Mouse (Mus musculus) cerebellum, postnatal 10 days (tissue): ENCODE results near the gene Selenoi.
"Not testable (repeated sequence)": the region's sequence is repeated elsewhere in the genome, so short reads cannot be mapped to it uniquely, and the experiment has no call there.

ENCODE experiments used
- DNase-seq, 2 experiments: peaks; one replicate each; pipeline ENCODE4 v3.0.0; 2021; ENCODE audit warnings: mixed read lengths in 2 of 2

Selenoi gene

GRCm38 (mm10) chr5:30232271-30232971 lies at the start of gene Selenoi:
Gene Selenoi, plus strand, starts transcription at chr5:30232581.
- DNase-seq: peak; percentile 99 to 100

DNA sequence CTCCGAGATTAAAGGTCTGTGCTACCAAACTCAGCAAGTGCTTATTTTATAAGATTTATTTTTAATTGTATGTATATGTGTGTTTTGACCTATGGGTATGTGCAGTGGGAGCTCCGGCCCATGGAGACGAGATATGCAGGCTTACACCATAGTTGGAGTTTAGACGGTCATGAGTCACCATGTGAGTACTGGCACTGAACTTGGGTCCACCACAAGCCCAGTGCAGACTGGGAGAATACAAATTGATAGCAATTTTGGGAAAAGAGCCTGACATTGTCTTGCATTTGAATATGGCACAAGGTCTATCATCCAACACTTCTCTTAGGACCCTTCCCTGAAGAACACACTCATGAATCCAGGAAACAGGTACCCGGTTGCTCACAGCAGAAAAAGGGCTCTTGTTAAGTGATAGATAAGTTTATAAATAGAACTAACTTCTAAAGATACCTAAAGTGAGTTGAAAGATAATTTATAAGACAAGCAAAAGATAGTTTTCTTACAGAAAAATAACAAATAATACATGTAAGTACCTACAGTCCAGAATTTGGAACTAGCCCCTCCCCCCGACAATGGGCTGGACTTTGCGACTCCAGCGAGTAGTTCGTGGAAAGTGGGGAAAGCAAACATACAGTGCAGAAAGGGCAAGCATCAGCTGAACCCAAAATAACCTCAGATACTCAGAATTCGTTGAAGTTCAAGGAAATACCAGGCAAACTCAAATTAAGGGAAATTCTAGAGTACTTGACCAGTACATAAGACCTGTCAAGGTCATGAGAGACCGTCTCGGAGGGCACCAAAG lies 44.5 kb upstream of the Selenoi start:
- DNase-seq: no peak

- no peak for DNase-seq
Measured at GRCm38 (mm10) chr5:30192452-30192851, 39.9 kb upstream of the Selenoi start.

GRCm38 (mm10) chr5:30195340-30195739 lies 37.0 kb upstream of the Selenoi start:
- no peak for DNase-seq

- no peak for DNase-seq
Measured at GRCm38 (mm10) chr5:30198257-30198656, 34.1 kb upstream of the Selenoi start.

- peak; percentile 71 to 73 for DNase-seq
Measured at GRCm38 (mm10) chr5:30201521-30201920, 30.9 kb upstream of the Selenoi start.

- DNase-seq: no peak
Measured at GRCm38 (mm10) chr5:30202221-30202620, 30.2 kb upstream of the Selenoi start.

GRCm38 (mm10) chr5:30203216-30203885 lies 29.0 kb upstream of the Selenoi start:
- no peak for DNase-seq

DNA sequence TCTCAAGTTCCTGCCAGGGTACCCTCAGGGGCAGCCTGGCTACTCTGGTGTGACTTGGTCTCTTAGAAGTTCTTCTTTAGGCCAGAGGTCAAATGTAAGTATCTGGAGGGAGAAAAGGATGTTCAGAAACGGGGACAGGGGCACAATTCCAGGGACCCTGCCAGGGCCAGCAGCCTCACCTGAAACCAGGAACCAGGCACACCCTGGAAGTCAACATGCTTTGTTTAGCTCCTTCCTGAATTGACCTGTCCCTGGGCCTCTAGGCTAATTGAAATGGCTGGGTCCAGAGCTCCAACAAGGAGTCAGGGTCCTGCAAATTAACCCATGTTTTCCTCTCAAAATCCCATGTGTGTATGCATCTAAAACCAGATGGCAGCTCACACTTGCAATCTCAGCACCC lies 27.9 kb upstream of the Selenoi start:
- no peak for DNase-seq

DNA sequence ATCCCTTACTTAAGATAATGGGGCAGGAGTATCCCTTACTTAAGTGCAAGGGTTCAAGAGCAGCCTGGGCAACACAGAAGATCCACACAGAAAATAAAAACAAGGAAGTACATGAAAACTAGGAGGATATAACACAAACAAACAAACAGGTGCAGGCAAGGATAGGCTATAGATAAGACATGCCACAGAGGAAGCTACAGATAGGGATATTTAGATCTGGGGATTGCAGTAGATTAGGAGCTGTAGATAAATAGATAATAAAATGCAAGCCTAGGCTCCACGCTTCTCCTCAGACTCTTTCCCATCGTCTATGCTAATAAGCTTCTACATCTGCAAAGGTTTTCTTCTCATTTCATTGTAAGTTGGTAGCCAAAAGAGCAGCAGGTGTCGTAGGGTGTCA lies 27.3 kb upstream of the Selenoi start:
- no peak for DNase-seq

GRCm38 (mm10) chr5:30205493-30205892 lies 26.9 kb upstream of the Selenoi start, which contains the start of gene Adgrf3:
Gene Adgrf3, minus strand, starts transcription at chr5:30205722.
- DNase-seq: no peak

DNA sequence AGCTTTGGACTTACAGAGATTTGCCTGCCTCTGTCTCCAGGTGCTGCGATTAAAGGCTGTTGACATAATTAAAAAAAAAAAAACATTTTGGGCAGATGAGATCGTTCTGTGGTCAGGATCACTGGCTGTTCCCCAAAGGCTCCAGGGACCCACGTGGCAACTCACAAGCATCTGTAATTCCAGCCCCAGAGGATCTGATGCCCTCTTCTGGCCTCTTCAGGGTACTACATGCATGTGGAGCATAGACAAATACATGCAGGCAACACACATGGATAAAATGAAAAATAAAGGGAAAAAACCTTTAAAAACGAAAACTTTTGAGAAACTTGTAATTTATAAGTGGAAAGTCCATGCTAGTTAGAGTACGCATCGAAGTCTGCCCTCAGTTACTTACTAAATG lies 25.1 kb upstream of the Selenoi start:
- peak; percentile 34 to 43 for DNase-seq

DNA sequence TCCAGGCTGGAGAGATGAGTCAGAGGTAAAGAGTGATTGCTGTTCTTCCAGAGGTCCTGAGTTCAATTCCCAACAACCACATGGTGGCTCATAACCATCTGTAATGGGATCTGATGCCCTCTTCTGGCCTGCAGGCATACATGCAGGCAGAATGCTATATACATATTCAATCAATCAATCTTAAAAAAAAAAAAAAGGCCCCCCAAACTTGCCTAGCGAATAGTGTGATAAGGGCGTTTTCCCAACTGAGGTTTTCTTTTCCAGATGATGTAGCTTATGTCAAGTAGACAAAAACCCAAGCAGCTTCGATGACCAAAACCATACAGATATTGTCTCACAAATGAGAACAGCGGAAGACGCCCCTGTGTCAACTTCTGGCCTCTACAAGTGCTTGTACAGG lies 21.6 kb upstream of the Selenoi start:
- not testable (repeated sequence) for DNase-seq

GRCm38 (mm10) chr5:30214889-30215288 lies 17.5 kb upstream of the Selenoi start:
- DNase-seq: peak; percentile 84 to 88

DNA sequence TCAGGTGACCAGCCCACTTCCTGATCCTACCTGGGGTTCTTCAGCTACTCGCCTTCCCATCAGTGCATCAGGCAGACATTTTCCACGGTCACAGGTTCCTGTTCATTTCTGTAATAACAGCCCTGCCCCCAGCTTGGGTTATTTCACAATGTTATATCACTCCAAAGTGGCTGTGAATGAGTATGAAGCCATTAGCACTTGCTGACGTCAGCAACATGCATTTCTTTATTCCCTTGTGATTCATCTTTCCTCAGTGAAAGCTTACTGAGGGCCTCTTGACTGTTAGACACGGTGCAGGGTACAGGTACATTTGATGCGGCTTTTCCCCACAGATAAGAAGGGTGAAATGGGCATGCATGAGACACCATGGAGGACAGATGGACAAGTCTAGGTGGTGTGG lies 16.4 kb upstream of the Selenoi start:
- no peak for DNase-seq

DNA sequence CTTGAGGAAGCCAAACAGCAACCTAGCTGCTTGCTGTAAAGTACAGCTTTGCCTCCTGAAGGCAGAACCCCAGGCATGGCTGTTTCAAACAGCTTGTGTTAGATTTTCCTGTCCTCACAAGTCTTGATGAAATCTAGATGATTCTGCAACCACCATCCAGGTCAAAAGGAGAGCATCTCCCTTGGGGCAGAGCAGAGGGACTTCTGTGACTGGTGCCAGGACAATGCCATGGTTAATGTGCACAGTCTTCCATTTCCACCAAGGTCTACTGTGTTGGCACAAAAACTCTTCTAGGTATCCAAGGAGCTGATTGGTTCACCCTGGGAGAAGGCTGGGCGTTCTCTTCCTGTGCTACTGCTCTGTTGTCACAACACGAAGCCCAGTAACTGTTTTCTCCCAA lies 12.7 kb upstream of the Selenoi start:
- no peak for DNase-seq

- no peak for DNase-seq
Measured at GRCm38 (mm10) chr5:30220666-30221065, 11.7 kb upstream of the Selenoi start.

DNA sequence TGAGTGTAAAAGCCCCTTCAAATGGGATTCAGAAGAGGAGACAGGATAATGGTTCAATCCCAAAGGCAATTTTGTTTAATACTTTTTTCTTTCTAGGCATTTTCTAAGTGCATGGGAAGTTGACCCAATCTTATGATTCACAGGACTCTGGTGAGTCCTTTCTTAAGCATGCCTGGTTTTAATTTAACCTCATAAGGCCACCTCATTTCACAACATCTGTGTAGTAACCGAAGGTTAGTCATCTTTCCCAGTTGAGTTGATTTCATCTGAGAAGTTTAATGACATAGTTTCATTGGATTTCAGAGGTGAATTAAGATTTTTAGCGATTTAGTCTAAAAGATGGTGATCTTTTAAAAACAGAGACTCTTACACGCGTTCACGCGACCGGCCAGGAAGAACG lies 9.7 kb upstream of the Selenoi start:
- no peak for DNase-seq

GRCm38 (mm10) chr5:30230901-30231300 lies 1.5 kb upstream of the Selenoi start:
- peak; percentile 56 to 59 for DNase-seq

GRCm38 (mm10) chr5:30231891-30232270 lies 500 bp upstream of the Selenoi start:
- DNase-seq: no peak

DNA sequence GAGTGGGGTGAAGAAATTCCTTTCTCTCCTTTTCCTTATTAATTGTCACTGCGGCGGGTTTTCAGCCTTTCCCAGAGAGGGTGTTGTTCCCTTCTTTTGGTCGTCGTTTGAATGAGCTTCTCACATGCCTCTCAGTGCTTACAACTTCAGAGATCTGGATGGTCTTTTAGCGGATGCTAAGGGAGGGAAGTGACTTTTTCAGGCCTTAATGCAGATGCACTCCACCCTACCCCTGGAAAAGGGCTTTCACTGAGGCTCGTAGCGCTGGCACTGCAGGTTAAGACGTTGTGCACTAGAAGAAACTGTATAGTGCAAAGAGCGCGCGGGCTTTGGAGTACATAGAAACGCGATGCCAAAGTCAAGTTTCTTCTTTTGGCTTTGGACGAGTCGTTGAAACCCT lies 661 bp downstream of the Selenoi start:
- DNase-seq: peak in 1 of 2 experiments; percentile 32

DNA sequence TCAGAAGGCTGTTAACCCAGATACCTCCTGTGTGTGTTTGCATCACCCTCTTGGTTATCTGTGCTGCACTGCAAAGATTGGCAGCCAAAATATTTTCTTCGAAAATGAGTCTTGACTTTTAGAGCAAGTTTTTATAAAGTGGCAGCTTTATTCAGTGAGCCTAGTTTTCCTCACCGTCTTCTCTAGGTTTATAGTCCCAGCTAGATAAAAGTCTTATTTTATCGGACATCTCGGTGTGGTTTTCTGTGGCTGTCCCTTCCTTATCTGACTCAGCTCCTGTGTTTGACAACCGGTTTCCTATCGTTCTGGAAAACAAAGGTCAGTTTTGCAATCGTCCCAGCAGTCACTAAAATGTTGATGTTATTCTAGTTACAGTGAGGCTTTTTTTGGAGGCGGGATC lies 1.6 kb downstream of the Selenoi start:
- no peak for DNase-seq

GRCm38 (mm10) chr5:30235641-30236126 lies 3.3 kb downstream of the Selenoi start:
- DNase-seq: no peak

DNA sequence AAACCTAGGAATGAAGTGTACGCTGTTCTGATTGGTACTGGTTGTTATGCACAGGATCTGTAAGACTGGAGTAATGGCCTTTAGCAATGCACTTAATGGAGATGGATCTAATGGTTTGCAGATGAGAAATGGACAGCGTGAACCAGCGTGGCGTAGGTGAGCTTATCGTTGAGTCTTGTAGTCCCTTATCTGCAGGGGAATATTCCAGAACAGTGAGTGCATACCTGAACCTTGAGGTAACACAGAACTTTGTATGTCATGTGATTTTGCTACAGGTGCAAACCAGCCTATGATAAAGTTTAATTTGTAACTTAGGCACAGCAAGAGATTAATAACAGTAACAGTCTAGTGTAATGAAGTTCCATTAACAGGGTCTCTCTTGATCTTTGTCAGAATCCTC lies 6.2 kb downstream of the Selenoi start:
- no peak for DNase-seq
